Mouse (Mus musculus): ENCODE results near the gene 2200002J24Rik. TPM values are rescaled to one million over a fixed set of nuclear protein-coding genes. Genes with fewer than 3 reads are reported as not detected.

The 2200002J24Rik gene
- polyA plus RNA-seq, 1 experiment, result 1.4 TPM

DNA sequence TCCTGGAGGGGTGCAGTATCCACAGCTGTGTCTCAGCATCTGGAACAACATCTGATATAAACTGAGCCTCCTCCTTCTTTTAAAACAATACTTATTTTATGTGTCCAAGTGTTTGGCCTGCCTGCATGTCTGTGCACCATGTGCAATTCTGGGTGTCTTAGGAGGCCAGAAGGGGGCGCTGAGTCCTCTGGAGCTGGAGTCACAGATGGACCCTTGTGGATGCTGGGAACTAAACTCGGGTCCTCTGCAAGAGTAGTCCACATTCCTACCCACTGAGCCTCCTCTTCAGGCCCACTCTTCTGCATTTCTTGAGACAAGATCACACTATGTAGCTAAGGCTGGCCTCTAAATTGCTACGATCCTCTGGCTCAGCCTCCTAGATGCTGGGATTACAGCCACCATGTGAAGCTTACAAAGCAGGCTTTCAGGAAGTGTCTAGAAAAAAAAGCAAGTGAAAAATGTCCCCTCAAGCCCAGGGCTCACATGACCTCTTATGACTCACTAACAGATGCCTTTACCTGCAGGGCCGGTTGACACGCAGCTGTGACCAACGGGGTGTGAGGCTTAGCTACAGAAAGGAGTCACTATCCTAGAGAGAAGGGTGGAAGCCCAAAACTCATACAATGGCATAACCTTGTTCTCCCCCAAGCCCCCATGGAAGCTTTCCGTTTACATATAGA, 48.9 kb downstream of the 2200002J24Rik start:
- WGBS, result 67% methylated on average over 7 of the region's 7 CpGs
- Histone ChIP-seq H3K27me3 (replicated peaks; ENCODE audit: control insufficient read depth, insufficient read depth, low read length) (no peaks in the 10 kb centered on the region), H3K36me3 (ENCODE audit: control insufficient read depth, insufficient read depth, low read length) (no peaks in the 10 kb centered on the region), H3K4me3 (ENCODE audit: insufficient read depth, low read depth, low read length) (no peak overlapping the region), H3K27ac (ENCODE audit: insufficient read depth, low read depth, low read length) (no peak overlapping the region), H3K4me1 (ENCODE audit: control insufficient read depth, insufficient read depth, low read length) (no peaks in the 10 kb centered on the region)
- TF ChIP-seq CTCF (conservative IDR thresholded peaks at IDR 0.05; ENCODE audit: insufficient read depth, insufficient read length, low read depth, low read length) (peak; percentile 17; the same call in 1 of the 2 replicates), POLR2A (IDR thresholded peaks at IDR 0.05; ENCODE audit: low read depth, low read length) (no peak)
- DNase-seq, result no peak

Other genes with a start within 250 kb of the 2200002J24Rik start
- gene Kirrel2, start 241.2 kb upstream of the 2200002J24Rik start, polyA plus RNA-seq (2012; rRNA removed), result 0.30 and 0.33 TPM in 2 replicates
- gene Nphs1, start 240.6 kb upstream of the 2200002J24Rik start, polyA plus RNA-seq (2012; rRNA removed), result 39.9 and 41.1 TPM in 2 replicates
- 218 and 246 TPM in 2 replicates for gene Prodh2, start 205.3 kb upstream of the 2200002J24Rik start, polyA plus RNA-seq (2012; rRNA removed)
- 7.4 and 7.8 TPM in 2 replicates for gene Arhgap33, start 163.9 kb upstream of the 2200002J24Rik start, polyA plus RNA-seq (2012; rRNA removed)
- 21.6 and 50.4 TPM in 2 replicates for gene Hspb6, start 146.7 kb upstream of the 2200002J24Rik start, polyA plus RNA-seq (2012; rRNA removed)
- 7.1 and 8.5 TPM in 2 replicates for gene Proser3, start 146.6 kb upstream of the 2200002J24Rik start, polyA plus RNA-seq (2012; rRNA removed)
- 29.0 and 33.8 TPM in 2 replicates for gene Lin37, start 139.1 kb upstream of the 2200002J24Rik start, polyA plus RNA-seq (2012; rRNA removed)
- gene U2af1l4, start 135.6 kb upstream of the 2200002J24Rik start, polyA plus RNA-seq (2012; rRNA removed), result 47.9 and 54.5 TPM in 2 replicates
- gene Gm49396, start 135.6 kb upstream of the 2200002J24Rik start, polyA plus RNA-seq (2012; rRNA removed), result 1.5 and 1.9 TPM in 2 replicates
- 168 and 223 TPM in 2 replicates for gene Psenen, start 135.3 kb upstream of the 2200002J24Rik start, polyA plus RNA-seq (2012; rRNA removed)
- gene Igflr1, start 133.5 kb upstream of the 2200002J24Rik start, polyA plus RNA-seq (2012; rRNA removed), result 5.2 and 5.4 TPM in 2 replicates
- gene Kmt2b, start 110.2 kb upstream of the 2200002J24Rik start, polyA plus RNA-seq (2012; rRNA removed), result 26.7 and 31.6 TPM in 2 replicates
- 1.3 and 1.4 TPM in 2 replicates for gene Zbtb32, start 100.0 kb upstream of the 2200002J24Rik start, polyA plus RNA-seq (2012; rRNA removed)
- gene Upk1a, start 86.1 kb upstream of the 2200002J24Rik start, polyA plus RNA-seq (2012; rRNA removed), result 23.6 and 34.5 TPM in 2 replicates
- gene Cox6b1, start 72.8 kb upstream of the 2200002J24Rik start, polyA plus RNA-seq (2012; rRNA removed), result 1,228 and 1,575 TPM in 2 replicates
- not detected in 2 replicates for gene Etv2, start 63.1 kb upstream of the 2200002J24Rik start, polyA plus RNA-seq (2012; rRNA removed)
- 46.0 and 51.4 TPM in 2 replicates for gene Rbm42, start 48.6 kb upstream of the 2200002J24Rik start, polyA plus RNA-seq (2012; rRNA removed)
- 8.9 and 9.1 TPM in 2 replicates for gene Haus5, start 33.9 kb upstream of the 2200002J24Rik start, polyA plus RNA-seq (2012; rRNA removed)
- gene Pmis2, start 27.3 kb upstream of the 2200002J24Rik start, polyA plus RNA-seq (2012; rRNA removed), result not detected in 2 replicates
- 33.1 and 39.1 TPM in 2 replicates for gene Atp4a, start 13.3 kb downstream of the 2200002J24Rik start, polyA plus RNA-seq (2012; rRNA removed)
- gene Tmem147, start 30.6 kb downstream of the 2200002J24Rik start, polyA plus RNA-seq (2012; rRNA removed), result 457 and 511 TPM in 2 replicates
- 0.31 and 0.86 TPM in 2 replicates for gene Gapdhs, start 44.8 kb downstream of the 2200002J24Rik start, polyA plus RNA-seq (2012; rRNA removed)
- gene Sbsn, start 52.5 kb downstream of the 2200002J24Rik start, polyA plus RNA-seq (2012; rRNA removed), result 1.4 and 1.9 TPM in 2 replicates
- gene Dmkn, start 64.8 kb downstream of the 2200002J24Rik start, polyA plus RNA-seq (2012; rRNA removed), result 2.1 and 2.2 TPM in 2 replicates
- 0.50 TPM in 1 of 2 replicates, not detected in the other for gene Krtdap, start 89.0 kb downstream of the 2200002J24Rik start, polyA plus RNA-seq (2012; rRNA removed)
- gene Ffar2, start 124.8 kb downstream of the 2200002J24Rik start, polyA plus RNA-seq (2012; rRNA removed), result 1.2 and 1.4 TPM in 2 replicates
- gene Ffar3, start 157.3 kb downstream of the 2200002J24Rik start, polyA plus RNA-seq (2012; rRNA removed), result 0.07 and 0.08 TPM in 2 replicates
- gene Ffar1, start 162.6 kb downstream of the 2200002J24Rik start, polyA plus RNA-seq (2012; rRNA removed), result 0.03 and 0.48 TPM in 2 replicates
- gene Cd22, start 181.4 kb downstream of the 2200002J24Rik start, polyA plus RNA-seq (2012; rRNA removed), result 0.42 and 11.2 TPM in 2 replicates
- 0.71 and 0.94 TPM in 2 replicates for gene Mag, start 215.9 kb downstream of the 2200002J24Rik start, polyA plus RNA-seq (2012; rRNA removed)
- gene Hamp2, start 225.8 kb downstream of the 2200002J24Rik start, polyA plus RNA-seq (2012; rRNA removed), result 1.1 TPM in 1 of 2 replicates, not detected in the other
- gene Hamp, start 245.1 kb downstream of the 2200002J24Rik start, polyA plus RNA-seq (2012; rRNA removed), result not detected in 2 replicates

All from kidney, adult 2 months (tissue).